Mouse (Mus musculus): Measurements from ENCODE around the gene Prpf38a. TPM values are rescaled to one million over a fixed set of nuclear protein-coding genes. Genes with fewer than 3 reads are reported as not detected.

Prpf38a gene
- polyA plus RNA-seq, 1 experiment from 2014 or later, result 66.6 TPM

DNA sequence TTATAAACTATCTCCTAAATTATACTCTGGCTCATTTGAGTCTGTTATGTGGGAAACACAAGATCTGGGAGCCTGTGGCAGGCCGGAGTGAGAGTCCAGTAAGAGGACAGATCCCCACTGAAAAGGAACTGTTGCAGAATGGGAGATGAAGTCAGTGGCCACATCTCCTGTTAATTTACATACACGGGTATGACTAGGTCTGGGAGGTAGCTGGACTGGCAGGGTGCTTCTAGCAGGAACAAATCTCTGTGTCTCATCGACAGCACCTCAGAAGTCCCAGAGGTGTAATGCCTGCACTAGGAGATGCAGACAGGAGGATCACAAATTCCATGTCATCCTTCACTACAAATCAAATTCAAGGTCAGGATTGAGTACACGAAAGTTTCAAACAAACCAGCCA lies 39.5 kb upstream of the Prpf38a start:
- H3K27me3 ChIP-seq (ENCODE audit: insufficient read depth, low read length), result no peaks in the 10 kb centered on the region
- ATAC-seq (replicated peaks; ENCODE audit: low FRiP score, low read depth) (no peak), DNase-seq (ENCODE audit: low spot score) (no peak)
- H3K4me3 ChIP-seq (replicated peaks; ENCODE audit: low read depth, low read length), result peak overlapping the region; percentile 81; the same call in 1 of the 2 replicates
- 0 out of 2 replicates have a peak, but pooled peaks cover 3% of the 10 kb centered on the region for H3K36me3 ChIP-seq (ENCODE audit: insufficient read depth, low read length)
- H3K27ac ChIP-seq, result peak overlapping the region; percentile 92
- peak overlapping the region; percentile 89 for H3K4me2 ChIP-seq (ENCODE audit: low read length)
- H3K4me1 ChIP-seq (replicated peaks; ENCODE audit: insufficient read depth, low read length), result peaks cover 6% of the 10 kb centered on the region; the same call in 1 of the 2 replicates
- H3K9me3 ChIP-seq (replicated peaks; ENCODE audit: low read length), result no peaks in the 10 kb centered on the region
- no peak for TF ChIP-seq CTCF (IDR thresholded peaks at IDR 0.05; ENCODE audit: low read depth)
- peak overlapping the region; percentile 89; the same call in 1 of the 2 replicates for H3K9ac ChIP-seq (ENCODE audit: low read depth, low read length)
- 64% methylated on average over 4 of the region's 4 CpGs for WGBS

DNA sequence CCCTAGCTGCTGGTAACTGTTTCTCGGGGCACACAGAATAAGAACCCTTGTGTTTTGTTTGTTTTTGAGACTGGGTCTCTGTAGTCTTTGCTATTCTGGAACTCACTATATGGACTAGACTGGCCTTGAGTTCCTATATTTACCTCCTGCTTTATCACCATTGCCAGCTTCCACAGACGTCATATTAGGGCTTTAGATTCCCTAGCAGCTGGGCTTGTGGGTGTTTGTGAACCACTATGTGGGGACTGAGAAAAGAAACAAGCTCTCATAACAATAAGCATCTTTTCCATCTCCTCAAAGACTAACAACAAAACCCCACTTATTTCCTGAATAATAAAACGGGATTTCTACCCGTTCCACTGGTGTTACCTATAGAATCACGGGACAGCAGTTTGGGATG lies 31.8 kb upstream of the Prpf38a start:
- DNase-seq (ENCODE audit: low spot score) (no peak), ATAC-seq (replicated peaks; ENCODE audit: low FRiP score, low read depth) (no peak)
- Histone ChIP-seq H3K9me3 (replicated peaks; ENCODE audit: low read length) (no peaks in the 10 kb centered on the region), H3K36me3 (ENCODE audit: insufficient read depth, low read length) (0 out of 2 replicates have a peak, but pooled peaks cover 3% of the 10 kb centered on the region), H3K4me2 (ENCODE audit: low read length) (no peak overlapping the region), H3K4me3 (replicated peaks; ENCODE audit: low read depth, low read length) (no peak overlapping the region), H3K27ac (no peak overlapping the region), H3K4me1 (replicated peaks; ENCODE audit: insufficient read depth, low read length) (no peaks in the 10 kb centered on the region), H3K27me3 (ENCODE audit: insufficient read depth, low read length) (no peaks in the 10 kb centered on the region), H3K9ac (ENCODE audit: low read depth, low read length) (no peak overlapping the region)
- WGBS, result 88% methylated on average over 5 of the region's 5 CpGs
- no peak for TF ChIP-seq CTCF (IDR thresholded peaks at IDR 0.05; ENCODE audit: low read depth)

DNA sequence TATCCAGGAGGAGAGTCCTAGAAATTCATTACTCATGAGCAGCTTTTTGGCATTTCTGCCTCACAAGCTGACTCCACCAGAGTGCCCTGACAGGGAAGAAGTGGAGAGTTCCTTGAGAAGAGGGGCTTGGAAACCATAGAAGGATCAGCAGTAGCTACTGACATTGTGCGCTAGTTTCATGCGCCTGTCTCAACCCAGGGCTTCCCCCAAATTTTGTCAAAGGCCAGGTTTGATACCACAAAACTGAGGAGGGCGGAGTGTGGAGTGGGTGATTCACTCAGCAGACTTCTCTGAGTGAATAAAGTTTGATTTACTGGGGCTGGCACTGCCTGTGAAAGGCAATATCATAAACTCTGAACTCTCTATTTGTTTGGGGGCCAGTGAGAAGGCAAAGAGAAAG lies 29.5 kb upstream of the Prpf38a start:
- Histone ChIP-seq H3K9ac (ENCODE audit: low read depth, low read length) (no peak overlapping the region), H3K4me3 (replicated peaks; ENCODE audit: low read depth, low read length) (no peak overlapping the region), H3K9me3 (replicated peaks; ENCODE audit: low read length) (no peaks in the 10 kb centered on the region), H3K4me1 (replicated peaks; ENCODE audit: insufficient read depth, low read length) (no peaks in the 10 kb centered on the region), H3K4me2 (ENCODE audit: low read length) (no peak overlapping the region), H3K36me3 (ENCODE audit: insufficient read depth, low read length) (0 out of 2 replicates have a peak, but pooled peaks cover 16% of the 10 kb centered on the region), H3K27me3 (ENCODE audit: insufficient read depth, low read length) (no peaks in the 10 kb centered on the region), H3K27ac (no peak overlapping the region)
- no peak for ATAC-seq (replicated peaks; ENCODE audit: low FRiP score, low read depth)
- WGBS, result 79% methylated on average over 3 of the region's 3 CpGs
- TF ChIP-seq CTCF (IDR thresholded peaks at IDR 0.05; ENCODE audit: low read depth), result no peak
- no peak for DNase-seq (ENCODE audit: low spot score)

GRCm38 (mm10) chr4:108601870-108602269 lies 22.7 kb upstream of the Prpf38a start:
- H3K36me3 ChIP-seq (ENCODE audit: insufficient read depth, low read length), result 0 out of 2 replicates have a peak, but pooled peaks cover 20% of the 10 kb centered on the region
- 95% methylated on average over 7 of the region's 7 CpGs for WGBS

GRCm38 (mm10) chr4:108598306-108598705 lies 19.2 kb upstream of the Prpf38a start:
- H3K4me3 ChIP-seq (replicated peaks; ENCODE audit: low read depth, low read length), result no peak overlapping the region
- no peaks in the 10 kb centered on the region for H3K4me1 ChIP-seq (replicated peaks; ENCODE audit: insufficient read depth, low read length)
- H3K9me3 ChIP-seq (replicated peaks; ENCODE audit: low read length), result no peaks in the 10 kb centered on the region
- no peaks in the 10 kb centered on the region for H3K27me3 ChIP-seq (ENCODE audit: insufficient read depth, low read length)
- 76% methylated on average over 4 of the region's 4 CpGs for WGBS
- TF ChIP-seq CTCF (IDR thresholded peaks at IDR 0.05; ENCODE audit: low read depth), result no peak
- no peak overlapping the region for H3K9ac ChIP-seq (ENCODE audit: low read depth, low read length)
- 0 out of 2 replicates have a peak, but pooled peaks cover 2% of the 10 kb centered on the region for H3K36me3 ChIP-seq (ENCODE audit: insufficient read depth, low read length)
- ATAC-seq (replicated peaks; ENCODE audit: low FRiP score, low read depth), result no peak
- no peak overlapping the region for H3K27ac ChIP-seq
- no peak overlapping the region for H3K4me2 ChIP-seq (ENCODE audit: low read length)
- no peak for DNase-seq (ENCODE audit: low spot score)

More at GRCm38 (mm10) chr4:108601870-108602269, 22.7 kb upstream of the Prpf38a start:
- Histone ChIP-seq H3K9me3 (replicated peaks; ENCODE audit: low read length) (no peaks in the 10 kb centered on the region), H3K27me3 (ENCODE audit: insufficient read depth, low read length) (no peaks in the 10 kb centered on the region), H3K4me1 (replicated peaks; ENCODE audit: insufficient read depth, low read length) (no peaks in the 10 kb centered on the region), H3K4me3 (replicated peaks; ENCODE audit: low read depth, low read length) (no peak overlapping the region), H3K27ac (no peak overlapping the region), H3K9ac (ENCODE audit: low read depth, low read length) (no peak overlapping the region), H3K4me2 (ENCODE audit: low read length) (no peak overlapping the region)
- TF ChIP-seq CTCF (IDR thresholded peaks at IDR 0.05; ENCODE audit: low read depth), result no peak
- no peak for ATAC-seq (replicated peaks; ENCODE audit: low FRiP score, low read depth)
- DNase-seq (ENCODE audit: low spot score), result no peak

- no peaks in the 10 kb centered on the region for H3K27me3 ChIP-seq (ENCODE audit: insufficient read depth, low read length)
- no peaks in the 10 kb centered on the region for H3K9me3 ChIP-seq (replicated peaks; ENCODE audit: low read length)
- no peak for TF ChIP-seq CTCF (IDR thresholded peaks at IDR 0.05; ENCODE audit: low read depth)
- no peak overlapping the region for H3K4me3 ChIP-seq (replicated peaks; ENCODE audit: low read depth, low read length)
- no peaks in the 10 kb centered on the region for H3K4me1 ChIP-seq (replicated peaks; ENCODE audit: insufficient read depth, low read length)
- H3K9ac ChIP-seq (ENCODE audit: low read depth, low read length), result no peak overlapping the region
- no peak for ATAC-seq (replicated peaks; ENCODE audit: low FRiP score, low read depth)
- WGBS, result 89% methylated on average over 1 of the region's 1 CpGs
- H3K27ac ChIP-seq, result no peak overlapping the region
- no peaks in the 10 kb centered on the region for H3K36me3 ChIP-seq (ENCODE audit: insufficient read depth, low read length)
- H3K4me2 ChIP-seq (ENCODE audit: low read length), result no peak overlapping the region
- DNase-seq (ENCODE audit: low spot score), result no peak
These were observed 16.6 kb upstream of the Prpf38a start for GRCm38 (mm10) chr4:108595785-108596184.

DNA sequence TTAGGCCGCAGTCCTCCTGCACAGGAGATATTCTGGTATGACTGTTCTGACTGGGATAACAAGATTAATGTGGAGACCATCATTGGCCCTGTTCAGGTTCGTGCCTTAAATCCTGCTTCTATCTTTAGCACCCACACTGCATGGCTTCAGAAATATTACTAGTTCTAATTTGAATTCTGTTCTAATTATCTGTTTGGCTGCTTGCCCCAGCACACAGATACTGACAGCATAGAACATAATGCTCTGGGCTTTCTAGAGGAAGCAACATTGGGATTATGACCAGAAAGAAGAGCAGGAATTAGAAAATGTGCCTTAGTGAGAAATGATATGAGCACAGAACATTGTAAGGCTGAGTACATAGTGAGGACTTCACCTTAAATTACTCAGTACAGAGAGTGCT lies 14.2 kb upstream of the Prpf38a start:
- 96% methylated on average over 2 of the region's 2 CpGs for WGBS
- Histone ChIP-seq H3K27me3 (ENCODE audit: insufficient read depth, low read length) (no peaks in the 10 kb centered on the region), H3K4me1 (replicated peaks; ENCODE audit: insufficient read depth, low read length) (no peaks in the 10 kb centered on the region), H3K4me2 (ENCODE audit: low read length) (no peak overlapping the region), H3K36me3 (ENCODE audit: insufficient read depth, low read length) (no peaks in the 10 kb centered on the region), H3K4me3 (replicated peaks; ENCODE audit: low read depth, low read length) (no peak overlapping the region), H3K27ac (no peak overlapping the region), H3K9me3 (replicated peaks; ENCODE audit: low read length) (no peaks in the 10 kb centered on the region), H3K9ac (ENCODE audit: low read depth, low read length) (no peak overlapping the region)
- DNase-seq (ENCODE audit: low spot score), result no peak
- no peak for ATAC-seq (replicated peaks; ENCODE audit: low FRiP score, low read depth)
- no peak for TF ChIP-seq CTCF (IDR thresholded peaks at IDR 0.05; ENCODE audit: low read depth)

Measured in kidney, postnatal 0 days (tissue).